Mouse (Mus musculus): ENCODE data around the gene Abcc3. TPM values are rescaled to one million over a fixed set of nuclear protein-coding genes. Genes with fewer than 3 reads are reported as not detected.
A peak's percentile ranks its signal among the peaks of the same experiment; 100 is the strongest.

The Abcc3 gene
- polyA plus RNA-seq, 1 experiment, result 57.3 TPM

- Histone ChIP-seq H3K27ac (ENCODE audit: insufficient read depth, low read depth, low read length) (no peak overlapping the region), H3K4me1 (ENCODE audit: control insufficient read depth, insufficient read depth, low read length) (no peaks in the 10 kb centered on the region), H3K4me3 (ENCODE audit: insufficient read depth, low read length) (no peak overlapping the region)
- TF ChIP-seq POLR2A (IDR thresholded peaks at IDR 0.05; ENCODE audit: borderline replicate concordance, low read depth, low read length) (no peak), CTCF (IDR thresholded peaks at IDR 0.05; ENCODE audit: low read depth, low read length) (no peak)
Observed at GRCm38 (mm10) chr11:94420991-94421390, 28.2 kb upstream of the Abcc3 start.

- Histone ChIP-seq H3K4me3 (ENCODE audit: insufficient read depth, low read length) (no peak overlapping the region), H3K4me1 (ENCODE audit: control insufficient read depth, insufficient read depth, low read length) (no peaks in the 10 kb centered on the region), H3K27ac (ENCODE audit: insufficient read depth, low read depth, low read length) (no peak overlapping the region)
- TF ChIP-seq POLR2A (IDR thresholded peaks at IDR 0.05; ENCODE audit: borderline replicate concordance, low read depth, low read length) (no peak), CTCF (IDR thresholded peaks at IDR 0.05; ENCODE audit: low read depth, low read length) (no peak)
Observed at GRCm38 (mm10) chr11:94420325-94420724, 27.5 kb upstream of the Abcc3 start.

GRCm38 (mm10) chr11:94419004-94419727 lies 26.4 kb upstream of the Abcc3 start:
- Histone ChIP-seq H3K27ac (ENCODE audit: insufficient read depth, low read depth, low read length) (no peak overlapping the region), H3K4me1 (ENCODE audit: control insufficient read depth, insufficient read depth, low read length) (no peaks in the 10 kb centered on the region), H3K4me3 (ENCODE audit: insufficient read depth, low read length) (no peak overlapping the region)
- TF ChIP-seq POLR2A (IDR thresholded peaks at IDR 0.05; ENCODE audit: borderline replicate concordance, low read depth, low read length), result no peak
- TF ChIP-seq CTCF (IDR thresholded peaks at IDR 0.05; ENCODE audit: low read depth, low read length), result no peak

GRCm38 (mm10) chr11:94414042-94414441 lies 21.2 kb upstream of the Abcc3 start:
- TF ChIP-seq CTCF (IDR thresholded peaks at IDR 0.05; ENCODE audit: low read depth, low read length) (no peak), POLR2A (IDR thresholded peaks at IDR 0.05; ENCODE audit: borderline replicate concordance, low read depth, low read length) (no peak)
- peaks cover 4% of the 10 kb centered on the region for H3K4me1 ChIP-seq (ENCODE audit: control insufficient read depth, insufficient read depth, low read length)
- no peak overlapping the region for H3K27ac ChIP-seq (ENCODE audit: insufficient read depth, low read depth, low read length)
- no peak overlapping the region for H3K4me3 ChIP-seq (ENCODE audit: insufficient read depth, low read length)

- H3K4me1 ChIP-seq (ENCODE audit: control insufficient read depth, insufficient read depth, low read length), result peaks cover 4% of the 10 kb centered on the region
- H3K4me3 ChIP-seq (ENCODE audit: insufficient read depth, low read length), result no peak overlapping the region
- no peak overlapping the region for H3K27ac ChIP-seq (ENCODE audit: insufficient read depth, low read depth, low read length)
- TF ChIP-seq POLR2A (IDR thresholded peaks at IDR 0.05; ENCODE audit: borderline replicate concordance, low read depth, low read length) (no peak), CTCF (IDR thresholded peaks at IDR 0.05; ENCODE audit: low read depth, low read length) (no peak)
Observed at GRCm38 (mm10) chr11:94413516-94413915, 20.7 kb upstream of the Abcc3 start.

GRCm38 (mm10) chr11:94412998-94413469 lies 20.2 kb upstream of the Abcc3 start:
- Histone ChIP-seq H3K27ac (ENCODE audit: insufficient read depth, low read depth, low read length) (no peak overlapping the region), H3K4me1 (ENCODE audit: control insufficient read depth, insufficient read depth, low read length) (peaks cover 4% of the 10 kb centered on the region), H3K4me3 (ENCODE audit: insufficient read depth, low read length) (no peak overlapping the region)
- no peak for TF ChIP-seq CTCF (IDR thresholded peaks at IDR 0.05; ENCODE audit: low read depth, low read length)
- no peak for TF ChIP-seq POLR2A (IDR thresholded peaks at IDR 0.05; ENCODE audit: borderline replicate concordance, low read depth, low read length)

GRCm38 (mm10) chr11:94412562-94412961 lies 19.8 kb upstream of the Abcc3 start:
- Histone ChIP-seq H3K27ac (ENCODE audit: insufficient read depth, low read depth, low read length) (no peak overlapping the region), H3K4me1 (ENCODE audit: control insufficient read depth, insufficient read depth, low read length) (peaks cover 4% of the 10 kb centered on the region)

GRCm38 (mm10) chr11:94407803-94408321 lies 15.1 kb upstream of the Abcc3 start:
- TF ChIP-seq CTCF (IDR thresholded peaks at IDR 0.05; ENCODE audit: low read depth, low read length), result no peak
- Histone ChIP-seq H3K4me3 (ENCODE audit: insufficient read depth, low read length) (no peak overlapping the region), H3K27ac (ENCODE audit: insufficient read depth, low read depth, low read length) (no peak overlapping the region), H3K4me1 (ENCODE audit: control insufficient read depth, insufficient read depth, low read length) (peaks cover 11% of the 10 kb centered on the region)

More at GRCm38 (mm10) chr11:94412562-94412961, 19.8 kb upstream of the Abcc3 start:
- no peak overlapping the region for H3K4me3 ChIP-seq (ENCODE audit: insufficient read depth, low read length)
- no peak for TF ChIP-seq CTCF (IDR thresholded peaks at IDR 0.05; ENCODE audit: low read depth, low read length)
- no peak for TF ChIP-seq POLR2A (IDR thresholded peaks at IDR 0.05; ENCODE audit: borderline replicate concordance, low read depth, low read length)

- no peak overlapping the region for H3K4me3 ChIP-seq (ENCODE audit: insufficient read depth, low read length)
- no peak overlapping the region for H3K27ac ChIP-seq (ENCODE audit: insufficient read depth, low read depth, low read length)
- peaks cover 12% of the 10 kb centered on the region for H3K4me1 ChIP-seq (ENCODE audit: control insufficient read depth, insufficient read depth, low read length)
- TF ChIP-seq CTCF (IDR thresholded peaks at IDR 0.05; ENCODE audit: low read depth, low read length), result no peak
- TF ChIP-seq POLR2A (IDR thresholded peaks at IDR 0.05; ENCODE audit: borderline replicate concordance, low read depth, low read length), result no peak
Observed at GRCm38 (mm10) chr11:94405348-94405747, 12.6 kb upstream of the Abcc3 start.

- TF ChIP-seq POLR2A (IDR thresholded peaks at IDR 0.05; ENCODE audit: borderline replicate concordance, low read depth, low read length), result no peak
- peak; percentile 67 for TF ChIP-seq CTCF (IDR thresholded peaks at IDR 0.05; ENCODE audit: low read depth, low read length)
- Histone ChIP-seq H3K4me1 (ENCODE audit: control insufficient read depth, insufficient read depth, low read length) (peaks cover 9% of the 10 kb centered on the region), H3K4me3 (ENCODE audit: insufficient read depth, low read length) (no peak overlapping the region), H3K27ac (ENCODE audit: insufficient read depth, low read depth, low read length) (no peak overlapping the region)
Observed at GRCm38 (mm10) chr11:94404641-94405260, 12.0 kb upstream of the Abcc3 start.
